Mouse (Mus musculus) mouse trophoblast stem cell (cell line): ENCODE data around the gene Cd177.
"Not testable (repeated sequence)": the region's sequence is repeated elsewhere in the genome, so short reads cannot be mapped to it uniquely, and the experiment has no call there.

ENCODE experiments used
- in situ Hi-C, 2 experiments: fragments of 300-500 bp; cut with MseI, MboI; formaldehyde crosslinking; loops; 2 replicates in 1 of 2; 3 replicates in 1 of 2; pipeline ENCODE4 v1.15.1; 2025

Gene Cd177

GRCm38 (mm10) chr7:24760211-24760610 lies at the start of gene Cd177:
Gene Cd177, minus strand, starts transcription at chr7:24760311.
- in situ Hi-C loops = no loop called here

GRCm38 (mm10) chr7:24809041-24809440 lies 48.9 kb upstream of the Cd177 start:
- in situ Hi-C loops = no loop called here

GRCm38 (mm10) chr7:24804826-24805225 lies 44.7 kb upstream of the Cd177 start:
- in situ Hi-C loops = loop anchor here in 1 of 2 experiments (5.0 kb wide), 1 partner anchor 53 kb away; no protein-coding TSS in a partner anchor

- in situ Hi-C loops = loop anchor here in 1 of 2 experiments (5.0 kb wide), 1 partner anchor 50 kb away; no protein-coding TSS in a partner anchor
Measured at GRCm38 (mm10) chr7:24802149-24802767, 42.1 kb upstream of the Cd177 start.

GRCm38 (mm10) chr7:24797918-24798317 lies 37.8 kb upstream of the Cd177 start:
- in situ Hi-C loops = no loop called here

- in situ Hi-C loops = not testable (repeated sequence)
Measured at GRCm38 (mm10) chr7:24776918-24777317, 16.8 kb upstream of the Cd177 start, which contains the start of gene Ceacam10. Gene Ceacam10, plus strand, starts transcription at chr7:24777206.

GRCm38 (mm10) chr7:24776145-24776544 lies 16.0 kb upstream of the Cd177 start:
- in situ Hi-C loops = no loop called here

- in situ Hi-C loops = no loop called here
Measured at GRCm38 (mm10) chr7:24773942-24774535, 13.9 kb upstream of the Cd177 start.

GRCm38 (mm10) chr7:24771361-24771760 lies 11.2 kb upstream of the Cd177 start:
- in situ Hi-C loops = no loop called here

- in situ Hi-C loops = no loop called here
Measured at GRCm38 (mm10) chr7:24762574-24762973, 2.5 kb upstream of the Cd177 start.

GRCm38 (mm10) chr7:24761161-24761560 lies 1.1 kb upstream of the Cd177 start:
- in situ Hi-C loops = no loop called here

GRCm38 (mm10) chr7:24758520-24758919 lies 1.6 kb downstream of the Cd177 start:
- in situ Hi-C loops = no loop called here

- in situ Hi-C loops = loop anchor here in 1 of 2 experiments (5.0 kb wide), 1 partner anchor 49 kb away; no protein-coding TSS in a partner anchor
Measured at GRCm38 (mm10) chr7:24753476-24753875, 6.6 kb downstream of the Cd177 start.

- in situ Hi-C loops = loop anchor here in 1 of 2 experiments (5.0 kb wide), 1 partner anchor 51 kb away; no protein-coding TSS in a partner anchor
Measured at GRCm38 (mm10) chr7:24751610-24752009, 8.5 kb downstream of the Cd177 start.

GRCm38 (mm10) chr7:24750695-24751094 lies 9.4 kb downstream of the Cd177 start:
- in situ Hi-C loops = loop anchor here in 1 of 2 experiments (5.0 kb wide), 1 partner anchor 52 kb away; no protein-coding TSS in a partner anchor

- in situ Hi-C loops = no loop called here
Measured at GRCm38 (mm10) chr7:24735970-24736670, 24.0 kb downstream of the Cd177 start.

GRCm38 (mm10) chr7:24726808-24727207 lies 33.3 kb downstream of the Cd177 start, which contains the start of gene Gm4763:
Gene Gm4763, minus strand, starts transcription at chr7:24726908.
- in situ Hi-C loops = not testable (repeated sequence)

GRCm38 (mm10) chr7:24715039-24715438 lies 45.1 kb downstream of the Cd177 start:
- in situ Hi-C loops = no loop called here

GRCm38 (mm10) chr7:24708832-24709292 lies 51.2 kb downstream of the Cd177 start, which contains the start of gene BC049730:
Gene BC049730, plus strand, starts transcription at chr7:24709242.
- in situ Hi-C loops = no loop called here

GRCm38 (mm10) chr7:24702841-24703240 lies 57.3 kb downstream of the Cd177 start:
- in situ Hi-C loops = not testable (repeated sequence)

- in situ Hi-C loops = not testable (repeated sequence)
Measured at GRCm38 (mm10) chr7:24697891-24698290, 62.2 kb downstream of the Cd177 start.
